Mouse (Mus musculus) testis, adult 2 months (tissue): ENCODE measurements around the gene Gcsh. TPM values are rescaled to one million over a fixed set of nuclear protein-coding genes. Genes with fewer than 3 reads are reported as not detected.

Source experiments
- H3K27ac ChIP-seq: fragments of 200-500 bp; 2 replicates; pipeline ENCODE4 v1.5.1; 2012; ENCODE audit warnings: low read depth, low read length; ENCODE audit not compliant: control insufficient read depth, insufficient read depth
- H3K27me3 ChIP-seq: fragments of 200-500 bp; 2 replicates; pipeline ENCODE4 v1.6.1; 2012; ENCODE audit warnings: mild to moderate bottlenecking, low read length, moderate library complexity; ENCODE audit not compliant: control insufficient read depth, insufficient read depth
- H3K36me3 ChIP-seq: fragments of 200-500 bp; 2 replicates; pipeline ENCODE4 v1.6.1; 2012; ENCODE audit warnings: mild to moderate bottlenecking, low read length; ENCODE audit not compliant: control insufficient read depth, insufficient read depth
- H3K4me1 ChIP-seq: fragments of 200-500 bp; 2 replicates; pipeline ENCODE4 v1.6.1; 2012; ENCODE audit warnings: low read length; ENCODE audit not compliant: control insufficient read depth, insufficient read depth
- H3K4me3 ChIP-seq: fragments of 200-500 bp; 2 replicates; pipeline ENCODE4 v1.5.1; 2012; ENCODE audit warnings: low read depth, mild to moderate bottlenecking, low read length, moderate library complexity, mixed read lengths; ENCODE audit not compliant: control insufficient read depth
- CTCF ChIP-seq: fragments of 200-500 bp; IDR thresholded peaks from 2 replicates; pipeline ENCODE4 v1.5.1; 2012; ENCODE audit warnings: low read depth, mild to moderate bottlenecking, inconsistent platforms, low read length, moderate library complexity; ENCODE audit not compliant: control insufficient read depth, insufficient read depth, insufficient replicate concordance
- POLR2A ChIP-seq: fragments of 200-500 bp; IDR thresholded peaks from 2 replicates; pipeline ENCODE4 v1.6.1; 2012; ENCODE audit warnings: low read depth, mild to moderate bottlenecking, inconsistent platforms, low read length, moderate library complexity; ENCODE audit not compliant: control insufficient read depth
- polyA plus RNA-seq: library from polyadenylated mRNA; depleted of rRNA; stranded (reverse); fragments of >200 nt; gene quantifications from 2 replicates; pipeline ENCODE4 v1.2.3, GENCODE M21; 2012

Gene Gcsh
- polyA plus RNA-seq, 1 experiment = 7.3 TPM

- peaks cover 11% of the 10 kb centered on the region for H3K4me1 ChIP-seq
- H3K36me3 ChIP-seq = no peaks in the 10 kb centered on the region
- TF ChIP-seq POLR2A (no peak), CTCF (no peak)
- H3K27ac ChIP-seq = no peak overlapping the region; the same call in 1 of the 2 replicates
- H3K27me3 ChIP-seq = no peaks in the 10 kb centered on the region
- no peak overlapping the region for H3K4me3 ChIP-seq
Measured at GRCm38 (mm10) chr8:117027601-117028000, 34.3 kb upstream of the Gcsh start.

DNA sequence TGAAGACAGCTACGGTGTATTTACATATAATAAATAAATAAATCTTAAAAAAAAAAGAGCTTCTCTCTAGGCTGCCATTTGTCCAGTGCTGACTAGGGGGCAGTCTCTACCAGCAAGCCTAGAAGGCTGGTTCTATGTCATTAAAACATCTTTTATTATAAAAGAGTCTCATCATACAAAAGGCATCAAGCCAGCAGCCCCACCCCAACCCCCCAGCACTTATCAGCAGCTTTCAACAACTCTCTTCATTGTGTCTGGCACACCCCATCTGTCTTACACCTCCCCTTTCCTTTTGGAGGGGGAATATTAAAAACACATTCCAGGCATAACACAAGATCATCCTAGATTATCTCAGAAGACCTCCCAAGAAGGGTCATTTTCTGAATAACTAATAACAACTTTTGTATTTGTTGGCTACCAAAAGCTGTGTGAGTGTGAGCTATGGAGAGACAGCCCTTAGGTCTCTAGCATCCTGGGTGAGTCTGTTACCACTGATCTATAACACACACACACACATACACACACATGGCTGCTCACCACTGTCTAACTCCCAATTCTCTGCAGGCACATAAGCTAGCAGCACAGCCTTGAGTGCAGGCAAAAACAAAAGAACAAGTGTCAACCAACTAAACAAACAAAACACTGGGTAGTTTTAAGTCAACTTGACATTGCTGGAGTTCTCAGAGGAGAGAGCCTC is 29.1 kb upstream of the Gcsh start:
- no peak for TF ChIP-seq POLR2A
- no peak for TF ChIP-seq CTCF
- Histone ChIP-seq H3K4me1 (no peaks in the 10 kb centered on the region), H3K27ac (no peak overlapping the region), H3K27me3 (no peaks in the 10 kb centered on the region), H3K36me3 (no peaks in the 10 kb centered on the region), H3K4me3 (no peak overlapping the region)

GRCm38 (mm10) chr8:117019323-117020275 is 26.3 kb upstream of the Gcsh start:
- Histone ChIP-seq H3K4me1 (no peaks in the 10 kb centered on the region), H3K27ac (no peak overlapping the region), H3K4me3 (no peak overlapping the region), H3K36me3 (no peaks in the 10 kb centered on the region), H3K27me3 (no peaks in the 10 kb centered on the region)
- TF ChIP-seq CTCF (no peak), POLR2A (no peak)

DNA sequence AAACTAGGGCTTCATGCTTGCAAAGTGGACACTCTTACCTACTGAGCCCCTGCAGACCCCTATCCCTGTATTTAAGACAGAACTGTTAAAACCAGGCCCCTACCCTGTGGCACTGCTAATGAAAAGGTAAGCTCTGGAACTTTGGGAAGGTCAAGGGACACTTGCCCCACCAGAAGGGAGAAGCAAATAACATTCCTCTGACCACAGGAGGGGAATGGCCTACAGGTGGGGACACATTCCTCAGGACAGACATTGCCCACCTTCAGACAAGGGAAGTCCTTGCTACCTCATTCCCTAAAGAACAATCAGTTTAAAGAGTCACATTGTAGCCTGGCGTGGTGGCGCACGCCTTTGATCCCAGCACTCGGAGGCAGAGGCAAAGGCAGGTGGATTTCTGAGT is 24.6 kb upstream of the Gcsh start:
- no peaks in the 10 kb centered on the region for H3K4me1 ChIP-seq
- H3K27me3 ChIP-seq = no peaks in the 10 kb centered on the region
- no peaks in the 10 kb centered on the region for H3K36me3 ChIP-seq
- TF ChIP-seq CTCF = no peak
- no peak for TF ChIP-seq POLR2A
- no peak overlapping the region for H3K4me3 ChIP-seq
- H3K27ac ChIP-seq = no peak overlapping the region

DNA sequence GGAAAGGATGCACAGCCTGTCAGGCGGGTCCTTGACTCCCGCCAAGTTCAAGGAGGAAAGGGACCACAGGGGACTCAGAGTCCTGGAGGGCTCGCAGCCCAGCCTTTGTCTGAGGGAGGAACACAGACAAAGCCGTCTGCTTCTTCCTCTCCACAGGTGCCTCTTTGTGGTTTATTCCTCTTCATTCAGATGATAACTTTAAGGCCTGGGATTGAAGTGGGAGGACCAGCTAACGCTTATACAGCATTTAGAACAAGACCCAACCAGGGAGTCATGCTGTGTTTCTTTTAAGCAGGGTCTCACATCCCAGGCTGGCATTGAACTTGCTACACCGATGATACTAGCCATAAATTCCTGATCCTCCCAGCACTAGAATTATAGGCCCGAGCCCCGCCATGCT is 23.7 kb upstream of the Gcsh start:
- no peaks in the 10 kb centered on the region for H3K36me3 ChIP-seq
- H3K27ac ChIP-seq = no peak overlapping the region
- no peak overlapping the region for H3K4me3 ChIP-seq
- no peak for TF ChIP-seq POLR2A
- TF ChIP-seq CTCF = no peak
- H3K4me1 ChIP-seq = no peaks in the 10 kb centered on the region
- no peaks in the 10 kb centered on the region for H3K27me3 ChIP-seq

DNA sequence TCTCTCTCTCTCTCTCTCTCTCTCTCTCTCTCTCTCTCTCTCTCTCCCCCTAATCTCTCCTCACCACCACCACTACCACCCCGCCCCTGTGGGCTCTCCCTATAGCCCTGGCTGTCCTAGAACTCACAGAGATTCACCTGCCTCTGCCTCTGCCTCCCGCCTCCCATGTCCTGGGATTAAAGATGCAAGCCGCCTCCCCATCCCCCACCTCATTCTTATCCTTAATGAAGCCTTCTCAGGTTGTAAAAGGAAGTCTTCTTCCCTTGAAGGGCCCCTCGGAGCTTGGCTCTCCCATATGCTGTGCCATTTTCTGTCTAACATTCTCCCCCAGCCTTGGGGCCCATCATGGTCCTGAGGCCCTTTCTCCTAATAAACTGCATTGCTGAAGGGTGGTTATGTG is 22.3 kb upstream of the Gcsh start:
- Histone ChIP-seq H3K36me3 (no peaks in the 10 kb centered on the region), H3K27ac (no peak overlapping the region), H3K4me3 (no peak overlapping the region), H3K4me1 (no peaks in the 10 kb centered on the region), H3K27me3 (no peaks in the 10 kb centered on the region)
- TF ChIP-seq POLR2A (no peak), CTCF (no peak)

DNA sequence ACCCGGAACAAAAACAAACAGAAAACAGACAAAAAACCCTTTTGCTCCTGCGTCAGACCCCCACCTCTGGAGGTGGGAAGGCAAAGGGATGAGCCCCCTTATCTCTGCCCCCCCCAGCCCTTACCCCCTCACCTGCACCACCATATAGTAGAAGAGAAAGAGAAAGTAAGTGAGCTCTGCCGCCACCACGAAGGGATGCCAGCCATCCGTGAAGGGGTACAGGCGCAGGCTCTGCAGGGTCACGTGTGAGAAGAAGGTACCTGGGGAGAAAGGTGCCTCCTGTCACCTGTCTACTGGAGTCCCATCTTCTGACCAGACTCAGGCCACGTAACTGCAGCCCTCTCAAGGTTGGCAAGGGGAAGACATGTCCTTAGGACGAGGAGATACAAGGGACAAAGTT is 18.0 kb upstream of the Gcsh start:
- TF ChIP-seq CTCF (no peak), POLR2A (no peak)

More for the DNA sequence above, 18.0 kb upstream of the Gcsh start:
- Histone ChIP-seq H3K4me3 (no peak overlapping the region), H3K27ac (no peak overlapping the region), H3K36me3 (no peaks in the 10 kb centered on the region), H3K27me3 (no peaks in the 10 kb centered on the region), H3K4me1 (no peaks in the 10 kb centered on the region)
